Mouse (Mus musculus): ENCODE measurements around the gene Ppme1. TPM values are rescaled to one million over a fixed set of nuclear protein-coding genes. Genes with fewer than 3 reads are reported as not detected.

Gene Ppme1
- total RNA-seq, 1 experiment, result 31.4 TPM

DNA sequence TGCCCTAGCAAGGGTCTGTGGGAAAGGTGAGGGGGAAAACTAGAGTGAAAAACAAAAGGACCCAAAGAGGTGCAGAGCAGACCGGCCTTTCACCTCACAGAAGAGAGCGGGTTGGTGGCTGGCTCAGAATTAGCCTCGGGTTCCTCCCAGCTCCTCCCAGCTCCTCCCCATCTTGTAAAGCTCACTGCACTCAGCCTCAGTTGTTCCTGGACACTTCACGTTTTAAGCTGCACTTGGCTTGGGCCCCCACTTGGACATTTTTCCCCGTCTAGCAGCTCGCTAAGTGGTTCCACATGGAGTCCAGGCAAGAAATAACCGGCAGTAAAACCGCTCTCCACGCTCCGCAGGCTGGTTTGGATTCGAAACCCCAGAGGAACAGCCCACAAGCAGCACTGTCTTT lies 83.5 kb downstream of the Ppme1 start:
- no peak for DNase-seq (ENCODE audit: low read depth, low spot score)
- peaks cover 0 to 4% of the 10 kb centered on the region in 2 experiments; a peak in 1 of 4 replicates for H3K4me1 ChIP-seq (ENCODE audit: control insufficient read depth in 2 of 2, insufficient read depth in 2 of 2, low read length in 2 of 2, poor library complexity in 1 of 2)
- H3K9ac ChIP-seq (ENCODE audit: insufficient read depth, low read depth, low read length, poor library complexity, severe bottlenecking), result peak overlapping the region; percentile 59; the same call in 1 of the 2 replicates
- no peaks in the 10 kb centered on the region for H3K9me3 ChIP-seq (ENCODE audit: control insufficient read depth, insufficient read depth, low read depth, low read length)
- in situ Hi-C loops (cut with MboI; ENCODE audit: low sequenced_read_pairs in 2 of 2, unreplicated experiment in 2 of 2), result no loop called here
- H3K36me3 ChIP-seq (ENCODE audit: control insufficient read depth, insufficient read depth, low read length, poor library complexity, severe bottlenecking), result no peaks in the 10 kb centered on the region
- peak overlapping the region; percentile 29; the same call in 1 of the 2 replicates for H3K27ac ChIP-seq (ENCODE audit: insufficient read depth, low read depth, low read length, poor library complexity, severe bottlenecking)
- TF ChIP-seq ZC3H11A (IDR thresholded peaks at IDR 0.05; ENCODE audit: borderline replicate concordance, low read depth, low read length) (no peak), MAFK (IDR thresholded peaks at IDR 0.05; ENCODE audit: insufficient read depth, low read depth, low read length) (no peak), HCFC1 (IDR thresholded peaks at IDR 0.05; ENCODE audit: borderline replicate concordance, insufficient read depth, low read length) (no peak), ZNF384 (IDR thresholded peaks at IDR 0.05; ENCODE audit: low read depth, low read length) (no peak), CHD2 (IDR thresholded peaks at IDR 0.05; ENCODE audit: low read depth, low read length) (no peak)
- H3K4me3 ChIP-seq (ENCODE audit: insufficient read depth in 1 of 2, low read depth in 1 of 2, low read length in 2 of 2, poor library complexity in 1 of 2, severe bottlenecking in 1 of 2), result 0 out of 4 replicates have a peak overlapping the region, but pooled peaks of 1 of the 2 experiments have one; percentile 31

DNA sequence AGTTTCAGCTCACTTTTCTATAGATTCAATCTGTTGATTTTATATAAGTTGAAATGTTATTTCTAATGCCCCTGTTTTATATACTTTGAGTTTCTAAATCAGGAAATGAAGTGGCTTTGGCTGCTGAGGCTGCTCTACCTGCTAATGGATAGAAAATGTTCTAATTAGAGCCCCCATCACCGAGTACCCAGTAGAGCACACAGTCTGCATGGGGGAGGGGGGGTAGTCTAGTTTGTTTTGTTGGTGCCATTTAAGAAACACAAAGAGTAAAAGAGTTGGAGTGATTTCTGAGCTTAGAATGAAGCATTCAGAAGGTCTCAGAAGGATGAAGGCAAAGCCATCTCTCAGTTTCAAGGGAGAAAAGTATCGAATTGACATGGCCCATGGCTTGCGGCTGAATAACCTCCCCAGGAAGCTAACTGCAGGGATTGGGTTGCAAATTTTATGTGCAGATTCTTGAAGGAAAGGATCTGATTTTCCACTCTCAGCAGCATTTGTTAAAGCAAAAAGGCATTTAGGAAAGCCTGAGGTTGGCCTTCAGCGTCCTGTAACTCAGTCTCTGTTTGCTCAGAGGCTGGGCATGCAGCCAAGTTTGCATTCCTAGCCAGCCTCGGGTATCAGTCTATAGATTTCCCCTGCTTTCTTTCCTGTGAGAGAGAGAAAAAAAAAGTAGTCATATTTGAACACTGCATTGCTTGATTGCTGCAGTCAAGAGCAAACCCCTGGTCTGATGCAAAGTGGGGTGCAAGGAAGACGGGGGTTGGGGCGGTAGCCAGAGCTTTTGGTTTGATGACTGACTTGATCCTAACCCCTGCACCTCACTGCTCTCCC lies 84.1 kb downstream of the Ppme1 start:
- Histone ChIP-seq H3K4me1 (ENCODE audit: control insufficient read depth in 2 of 2, insufficient read depth in 2 of 2, low read length in 2 of 2, poor library complexity in 1 of 2) (peaks cover 0 to 4% of the 10 kb centered on the region in 2 experiments; a peak in 1 of 4 replicates), H3K27ac (ENCODE audit: insufficient read depth, low read depth, low read length, poor library complexity, severe bottlenecking) (peak overlapping the region; percentile 29; the same call in 1 of the 2 replicates), H3K4me3 (ENCODE audit: insufficient read depth in 1 of 2, low read depth in 1 of 2, low read length in 2 of 2, poor library complexity in 1 of 2, severe bottlenecking in 1 of 2) (0 out of 4 replicates have a peak overlapping the region, but pooled peaks of 1 of the 2 experiments have one; percentile 31), H3K9me3 (ENCODE audit: control insufficient read depth, insufficient read depth, low read depth, low read length) (no peaks in the 10 kb centered on the region), H3K36me3 (ENCODE audit: control insufficient read depth, insufficient read depth, low read length, poor library complexity, severe bottlenecking) (no peaks in the 10 kb centered on the region), H3K9ac (ENCODE audit: insufficient read depth, low read depth, low read length, poor library complexity, severe bottlenecking) (no peak overlapping the region)
- TF ChIP-seq ZNF384 (IDR thresholded peaks at IDR 0.05; ENCODE audit: low read depth, low read length), result no peak
- no peak for TF ChIP-seq HCFC1 (IDR thresholded peaks at IDR 0.05; ENCODE audit: borderline replicate concordance, insufficient read depth, low read length)
- no peak for TF ChIP-seq ZC3H11A (IDR thresholded peaks at IDR 0.05; ENCODE audit: borderline replicate concordance, low read depth, low read length)
- TF ChIP-seq MAFK (IDR thresholded peaks at IDR 0.05; ENCODE audit: insufficient read depth, low read depth, low read length), result no peak
- no peak for TF ChIP-seq CHD2 (IDR thresholded peaks at IDR 0.05; ENCODE audit: low read depth, low read length)
- DNase-seq (ENCODE audit: low read depth, low spot score), result no peak
- in situ Hi-C loops (cut with MboI; ENCODE audit: low sequenced_read_pairs in 2 of 2, unreplicated experiment in 2 of 2), result no loop called here

DNA sequence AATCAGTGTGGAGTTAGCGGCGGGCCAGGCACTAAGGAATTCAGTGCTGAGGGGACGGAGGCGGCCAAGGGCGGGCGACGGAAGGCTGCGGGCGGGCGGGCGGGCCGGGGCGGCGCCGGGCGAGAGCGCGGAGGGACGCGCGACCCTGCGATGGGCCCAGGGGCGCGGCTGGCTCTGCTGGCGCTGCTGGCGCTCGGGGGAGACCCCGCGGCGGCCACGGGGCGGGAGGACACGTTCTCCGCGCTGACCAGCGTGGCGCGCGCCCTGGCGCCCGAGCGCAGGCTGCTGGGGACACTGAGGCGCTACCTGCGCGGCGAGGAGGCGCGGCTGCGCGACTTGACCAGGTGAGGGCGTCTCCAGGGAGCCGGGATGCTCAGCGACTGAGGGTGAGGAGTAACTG lies 86.7 kb downstream of the Ppme1 start, which contains the start of gene P4ha3:
Gene P4ha3 (plus strand): TSS at position 138 of the 400 bp plus-strand sequence.
- TF ChIP-seq CHD2 (IDR thresholded peaks at IDR 0.05; ENCODE audit: low read depth, low read length) (no peak), MAFK (IDR thresholded peaks at IDR 0.05; ENCODE audit: insufficient read depth, low read depth, low read length) (no peak), ZC3H11A (IDR thresholded peaks at IDR 0.05; ENCODE audit: borderline replicate concordance, low read depth, low read length) (no peak), HCFC1 (IDR thresholded peaks at IDR 0.05; ENCODE audit: borderline replicate concordance, insufficient read depth, low read length) (no peak), ZNF384 (IDR thresholded peaks at IDR 0.05; ENCODE audit: low read depth, low read length) (no peak)
- peaks cover 0 to 4% of the 10 kb centered on the region in 2 experiments; a peak in 1 of 4 replicates for H3K4me1 ChIP-seq (ENCODE audit: control insufficient read depth in 2 of 2, insufficient read depth in 2 of 2, low read length in 2 of 2, poor library complexity in 1 of 2)
- in situ Hi-C loops (cut with MboI; ENCODE audit: low sequenced_read_pairs in 2 of 2, unreplicated experiment in 2 of 2), result no loop called here
- H3K4me3 ChIP-seq (ENCODE audit: insufficient read depth in 1 of 2, low read depth in 1 of 2, low read length in 2 of 2, poor library complexity in 1 of 2, severe bottlenecking in 1 of 2), result peak within 1 kb of the TSS; percentile 59 to 90
- no peaks in the 10 kb centered on the region for H3K9me3 ChIP-seq (ENCODE audit: control insufficient read depth, insufficient read depth, low read depth, low read length)
- DNase-seq (ENCODE audit: low read depth, low spot score), result no peak
- H3K9ac ChIP-seq (ENCODE audit: insufficient read depth, low read depth, low read length, poor library complexity, severe bottlenecking), result peak within 1 kb of the TSS; percentile 73
- no peaks in the 10 kb centered on the region for H3K36me3 ChIP-seq (ENCODE audit: control insufficient read depth, insufficient read depth, low read length, poor library complexity, severe bottlenecking)
- no peak within 1 kb of the TSS for H3K27ac ChIP-seq (ENCODE audit: insufficient read depth, low read depth, low read length, poor library complexity, severe bottlenecking)

DNA sequence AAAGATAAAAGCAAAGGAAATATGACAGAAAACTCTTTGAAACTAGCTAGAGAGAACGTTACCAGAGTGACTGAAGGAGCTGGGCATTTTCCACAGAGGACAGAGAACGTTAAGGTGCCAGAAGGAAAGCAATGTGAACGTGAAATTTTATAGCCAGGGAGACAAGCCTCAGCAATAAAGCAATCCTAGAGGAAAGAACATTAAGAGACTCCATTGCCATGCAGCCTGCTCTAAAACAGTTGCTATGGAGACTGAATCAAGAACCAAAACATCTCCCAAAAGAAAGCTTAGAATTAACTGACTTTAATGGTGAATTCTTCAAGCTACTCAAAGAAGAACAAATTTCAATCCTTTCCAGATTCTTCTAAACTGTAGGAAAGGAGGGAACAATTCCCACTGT lies 88.8 kb downstream of the Ppme1 start:
- Histone ChIP-seq H3K27ac (ENCODE audit: insufficient read depth, low read depth, low read length, poor library complexity, severe bottlenecking) (no peak overlapping the region), H3K36me3 (ENCODE audit: control insufficient read depth, insufficient read depth, low read length, poor library complexity, severe bottlenecking) (no peaks in the 10 kb centered on the region), H3K9me3 (ENCODE audit: control insufficient read depth, insufficient read depth, low read depth, low read length) (no peaks in the 10 kb centered on the region), H3K4me3 (ENCODE audit: insufficient read depth in 1 of 2, low read depth in 1 of 2, low read length in 2 of 2, poor library complexity in 1 of 2, severe bottlenecking in 1 of 2) (no peak overlapping the region), H3K9ac (ENCODE audit: insufficient read depth, low read depth, low read length, poor library complexity, severe bottlenecking) (no peak overlapping the region), H3K4me1 (ENCODE audit: control insufficient read depth in 2 of 2, insufficient read depth in 2 of 2, low read length in 2 of 2, poor library complexity in 1 of 2) (no peaks in the 10 kb centered on the region)
- in situ Hi-C loops (cut with MboI; ENCODE audit: low sequenced_read_pairs in 2 of 2, unreplicated experiment in 2 of 2), result no loop called here
- no peak for DNase-seq (ENCODE audit: low read depth, low spot score)
- no peak for TF ChIP-seq ZNF384 (IDR thresholded peaks at IDR 0.05; ENCODE audit: low read depth, low read length)
